Mouse (Mus musculus) spleen, postnatal 14 days (tissue): ENCODE data around the gene Muc5b.
"Not testable (repeated sequence)": the region's sequence is repeated elsewhere in the genome, so short reads cannot be mapped to it uniquely, and the experiment has no call there.

Experiments
- DNase-seq, 2 experiments: peaks; one replicate each; pipeline ENCODE4 v3.0.0; 2021 to 2022; ENCODE audit warnings: low spot score in 2 of 2

Muc5b gene

GRCm38 (mm10) chr7:141838779-141839178 is at the start of gene Muc5b:
Gene Muc5b (plus strand): TSS chr7:141839070.
- DNase-seq: no peak

- no peak for DNase-seq
Measured at GRCm38 (mm10) chr7:141794251-141794650, 44.6 kb upstream of the Muc5b start.

GRCm38 (mm10) chr7:141803206-141803605 is 35.7 kb upstream of the Muc5b start:
- no peak for DNase-seq

- no peak for DNase-seq
Measured at GRCm38 (mm10) chr7:141805384-141805783, 33.5 kb upstream of the Muc5b start.

GRCm38 (mm10) chr7:141807823-141808222 is 31.0 kb upstream of the Muc5b start:
- DNase-seq: not testable (repeated sequence)

GRCm38 (mm10) chr7:141809933-141810332 is 28.9 kb upstream of the Muc5b start:
- DNase-seq: not testable (repeated sequence)

GRCm38 (mm10) chr7:141813321-141813720 is 25.5 kb upstream of the Muc5b start:
- no peak for DNase-seq

- no peak for DNase-seq
Measured at GRCm38 (mm10) chr7:141815361-141815760, 23.5 kb upstream of the Muc5b start.

- no peak for DNase-seq
Measured at GRCm38 (mm10) chr7:141817355-141818075, 21.4 kb upstream of the Muc5b start.

- no peak for DNase-seq
Measured at GRCm38 (mm10) chr7:141818267-141818666, 20.6 kb upstream of the Muc5b start.

GRCm38 (mm10) chr7:141822582-141823261 is 16.1 kb upstream of the Muc5b start:
- DNase-seq: no peak

GRCm38 (mm10) chr7:141823699-141824098 is 15.2 kb upstream of the Muc5b start:
- DNase-seq: no peak

- no peak for DNase-seq
Measured at GRCm38 (mm10) chr7:141824398-141824797, 14.5 kb upstream of the Muc5b start.

GRCm38 (mm10) chr7:141835941-141836340 is 2.9 kb upstream of the Muc5b start:
- no peak for DNase-seq

GRCm38 (mm10) chr7:141836423-141836822 is 2.4 kb upstream of the Muc5b start:
- DNase-seq: no peak

- DNase-seq: no peak
Measured at GRCm38 (mm10) chr7:141840354-141840753, 1.5 kb downstream of the Muc5b start.

GRCm38 (mm10) chr7:141861046-141861445 is 22.2 kb downstream of the Muc5b start:
- no peak for DNase-seq

- no peak for DNase-seq
Measured at GRCm38 (mm10) chr7:141869644-141870043, 30.8 kb downstream of the Muc5b start.

GRCm38 (mm10) chr7:141870553-141870952 is 31.7 kb downstream of the Muc5b start:
- no peak for DNase-seq

GRCm38 (mm10) chr7:141874891-141875290 is 36.0 kb downstream of the Muc5b start:
- no peak for DNase-seq

GRCm38 (mm10) chr7:141878813-141879212 is 39.9 kb downstream of the Muc5b start:
- no peak for DNase-seq

- DNase-seq: no peak
Measured at GRCm38 (mm10) chr7:141892151-141892550, 53.3 kb downstream of the Muc5b start.

GRCm38 (mm10) chr7:141901825-141902224 is 63.0 kb downstream of the Muc5b start:
- no peak for DNase-seq
